Mouse (Mus musculus) gastrocnemius, postnatal 4 days (tissue): ENCODE results near the gene Prrg3. TPM values are rescaled to one million over a fixed set of nuclear protein-coding genes. Genes with fewer than 3 reads are reported as not detected.

Experiments
- total RNA-seq, 2 experiments: library from RNA; stranded (reverse); gene quantifications; 2 replicates each; pipeline ENCODE4 v1.2.3; 2021

Prrg3 gene
- total RNA-seq, 2 experiments from 2014 or later: 31.3 to 35.1 TPM

Other genes starting within 250 kb of the Prrg3 start
- gene Vma21, start 146.7 kb upstream of the Prrg3 start, total RNA-seq: 10 to 100 TPM; 30.0 to 37.0 TPM
- gene Gm1141, start 41.6 kb upstream of the Prrg3 start, total RNA-seq: under 1 TPM; 0.47 to 0.66 TPM
- gene Fate1, start 10.4 kb downstream of the Prrg3 start, total RNA-seq: under 1 TPM; 0.41 to 0.52 TPM
- under 1 TPM; 0.26 to 0.42 TPM for gene Cnga2, start 29.2 kb downstream of the Prrg3 start, total RNA-seq